Mouse (Mus musculus) WW6 (cell line): ENCODE results near the gene Syt2.

ENCODE experiments used
- DNase-seq: peaks from one replicate; pipeline ENCODE4 v3.0.0-alpha.2; 2013; ENCODE audit warnings: low read depth, low spot score

Syt2 gene

GRCm38 (mm10) chr1:134772821-134773220, 126.3 kb downstream of the Syt2 start:
- no peak for DNase-seq

GRCm38 (mm10) chr1:134773256-134773655, 126.8 kb downstream of the Syt2 start:
- no peak for DNase-seq

DNA sequence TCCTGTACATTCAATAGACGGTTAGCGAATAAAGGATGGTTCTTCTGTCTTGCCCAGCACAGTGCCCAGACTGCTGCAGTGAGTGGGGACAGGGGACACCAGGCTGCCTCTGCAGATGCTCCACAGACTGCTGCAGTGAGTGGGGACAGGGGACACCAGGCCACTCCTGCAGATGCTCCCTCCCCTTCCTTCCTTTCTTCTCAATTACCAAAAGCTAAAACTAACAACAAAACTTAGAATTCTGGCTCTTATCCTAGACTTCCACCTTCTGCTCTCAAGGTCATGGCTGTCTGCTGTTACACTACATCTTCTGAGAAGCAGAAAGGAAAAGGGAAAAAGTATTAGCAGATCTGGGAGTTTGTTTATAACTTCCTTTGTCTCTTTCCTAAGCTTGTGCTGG, 127.8 kb downstream of the Syt2 start:
- DNase-seq: no peak

GRCm38 (mm10) chr1:134774728-134775287, 128.3 kb downstream of the Syt2 start:
- no peak for DNase-seq

DNA sequence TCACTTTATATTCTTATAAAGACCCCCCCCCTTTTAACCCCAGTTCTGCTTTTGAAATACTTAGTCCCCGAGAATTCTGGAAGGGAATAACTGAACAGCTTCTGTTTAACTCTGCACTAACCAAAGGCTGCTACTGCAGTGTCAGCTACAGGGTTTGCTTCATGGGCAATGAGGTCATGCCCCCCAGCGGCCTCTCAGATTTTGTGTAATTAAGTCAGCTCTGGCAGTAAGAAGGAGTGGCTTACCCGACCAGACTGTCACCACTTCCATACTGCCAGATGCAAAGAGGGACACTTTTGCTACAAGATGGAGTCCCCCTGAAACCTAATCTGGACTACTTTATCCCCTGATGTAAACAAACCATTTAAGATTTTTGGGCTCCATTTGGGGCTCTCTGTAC, 129.2 kb downstream of the Syt2 start:
- DNase-seq: no peak

- DNase-seq: no peak
Measured at GRCm38 (mm10) chr1:134777201-134777885, 130.9 kb downstream of the Syt2 start.

DNA sequence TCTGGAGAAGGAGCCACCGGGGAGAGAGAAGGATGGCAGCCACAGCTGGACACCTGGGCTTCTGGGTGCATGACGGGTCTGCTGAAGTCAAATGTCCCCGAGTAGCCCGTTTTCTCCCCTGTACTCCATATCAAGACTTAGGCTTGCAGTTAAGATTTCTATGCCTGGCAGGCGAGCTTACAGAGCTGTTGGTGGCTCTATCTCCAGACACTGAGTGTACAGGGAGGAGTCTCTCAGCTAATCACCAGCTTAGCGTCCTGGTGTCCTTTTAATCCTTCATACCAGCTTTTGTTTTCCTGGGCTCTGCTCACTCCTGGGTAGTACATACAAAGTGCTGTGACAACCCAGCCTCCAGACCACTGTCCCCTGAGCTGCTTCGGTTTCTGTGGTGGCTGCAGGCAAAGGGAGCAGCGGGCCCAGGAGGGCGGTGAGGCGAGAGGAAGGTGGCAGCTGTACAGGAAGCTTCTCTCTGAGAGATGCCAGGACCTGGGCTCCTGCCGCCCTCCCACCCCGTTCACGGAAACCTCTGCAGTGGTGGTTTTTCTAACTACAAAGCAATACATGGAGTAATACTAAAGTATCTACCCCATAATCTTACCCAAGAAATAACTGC, 131.6 kb downstream of the Syt2 start:
- DNase-seq: no peak

GRCm38 (mm10) chr1:134782797-134783196, 136.3 kb downstream of the Syt2 start:
- no peak for DNase-seq

GRCm38 (mm10) chr1:134783958-134784357, 137.5 kb downstream of the Syt2 start:
- no peak for DNase-seq

- no peak for DNase-seq
Measured at GRCm38 (mm10) chr1:134784481-134784880, 138.0 kb downstream of the Syt2 start.

- DNase-seq: no peak
Measured at GRCm38 (mm10) chr1:134784911-134785310, 138.4 kb downstream of the Syt2 start.

- no peak for DNase-seq
Measured at GRCm38 (mm10) chr1:134788096-134788495, 141.6 kb downstream of the Syt2 start.

- no peak for DNase-seq
Measured at GRCm38 (mm10) chr1:134790716-134791439, 144.4 kb downstream of the Syt2 start.

- DNase-seq: no peak
Measured at GRCm38 (mm10) chr1:134791456-134791855, 145.0 kb downstream of the Syt2 start.

- DNase-seq: no peak
Measured at GRCm38 (mm10) chr1:134796076-134796475, 149.6 kb downstream of the Syt2 start.

- no peak for DNase-seq
Measured at GRCm38 (mm10) chr1:134796536-134796935, 150.1 kb downstream of the Syt2 start.

DNA sequence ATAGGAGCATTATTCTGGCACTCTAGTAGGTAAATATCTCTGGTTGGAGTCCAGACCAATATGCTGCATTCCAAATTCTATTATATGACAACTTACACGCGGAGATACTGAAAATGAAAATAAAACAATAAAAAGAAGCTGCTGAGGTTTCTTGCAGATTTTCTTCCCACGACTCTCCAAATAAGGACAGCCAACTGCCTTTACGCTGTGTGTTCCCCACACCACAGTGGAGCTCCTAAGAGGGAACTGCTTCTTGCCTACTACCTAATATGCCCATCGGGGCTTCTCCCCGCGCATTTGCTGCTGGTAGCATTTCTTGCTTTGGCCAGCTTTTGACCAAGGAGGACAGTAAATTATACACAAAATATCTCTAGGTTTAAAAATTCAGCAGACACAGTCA, 155.3 kb downstream of the Syt2 start:
- DNase-seq: no peak

GRCm38 (mm10) chr1:134803286-134804117, 157.0 kb downstream of the Syt2 start:
- no peak for DNase-seq

DNA sequence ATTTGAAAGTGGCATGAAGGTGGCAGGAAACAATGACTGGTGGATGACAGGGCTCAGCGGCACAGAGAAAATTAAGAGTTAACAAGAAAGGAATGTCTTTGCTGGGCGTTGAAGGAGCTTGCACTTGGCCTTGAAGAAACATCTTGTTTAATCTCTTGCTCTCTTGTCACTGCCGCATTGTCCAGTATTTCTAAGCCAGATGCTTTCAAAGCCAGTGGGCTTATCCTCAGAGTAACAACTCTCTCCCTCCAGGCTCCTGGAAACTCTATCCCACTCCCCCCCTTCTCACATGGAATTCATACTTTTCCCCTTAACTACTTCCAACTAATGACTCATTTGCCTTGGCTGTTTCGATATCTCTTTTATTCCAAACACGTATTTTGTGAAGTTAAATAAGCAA, 157.9 kb downstream of the Syt2 start:
- no peak for DNase-seq

- DNase-seq: no peak
Measured at GRCm38 (mm10) chr1:134805471-134805870, 159.0 kb downstream of the Syt2 start.
